Mouse (Mus musculus) neural tube, embryonic 14.5 days (tissue): ENCODE results near the gene Ntm. TPM values are rescaled to one million over a fixed set of nuclear protein-coding genes. Genes with fewer than 3 reads are reported as not detected.

Experiments used
- ATAC-seq: fragments of 200-750 bp; cut with Nextera tagmentation; 2 replicates; pipeline ENCODE4 v1.8.0; 2017; ENCODE audit warnings: low read depth, mild to moderate bottlenecking, moderate TSS enrichment, moderate library complexity
- H3K27ac ChIP-seq: fragments of 300-500 bp; sonication (generic); 2 replicates; pipeline ENCODE4 v1.5.1; 2014; ENCODE audit warnings: low read depth, mild to moderate bottlenecking, control low read depth, low read length, moderate library complexity, mixed read lengths
- H3K27me3 ChIP-seq: fragments of 300-500 bp; sonication (generic); 2 replicates; pipeline ENCODE4 v1.6.1; 2014; ENCODE audit warnings: low read length; ENCODE audit not compliant: control insufficient read depth, insufficient read depth
- H3K36me3 ChIP-seq: fragments of 300-500 bp; sonication (generic); 2 replicates; pipeline ENCODE4 v1.6.1; 2014; ENCODE audit warnings: low read length, mixed read lengths; ENCODE audit not compliant: control insufficient read depth, insufficient read depth
- H3K4me1 ChIP-seq: fragments of 300-500 bp; sonication (generic); 2 replicates; pipeline ENCODE4 v1.6.1; 2014; ENCODE audit warnings: low read length; ENCODE audit not compliant: control insufficient read depth, insufficient read depth
- H3K4me2 ChIP-seq: fragments of 300-500 bp; sonication (generic); 2 replicates; pipeline ENCODE4 v1.6.1; 2014; ENCODE audit warnings: mild to moderate bottlenecking, low read depth, low read length, control low read depth
- H3K4me3 ChIP-seq: fragments of 300-500 bp; sonication (generic); 2 replicates; pipeline ENCODE4 v1.5.1; 2014; ENCODE audit warnings: low read depth, low read length, control low read depth, mixed read lengths
- H3K9ac ChIP-seq: fragments of 300-500 bp; sonication (generic); replicated peaks from 2 replicates; pipeline ENCODE4 v1.6.1; 2014; ENCODE audit warnings: low read depth, mild to moderate bottlenecking, control low read depth, low read length, mixed read lengths
- H3K9me3 ChIP-seq: fragments of 300-500 bp; sonication (generic); 2 replicates; pipeline ENCODE4 v1.6.1; 2016; ENCODE audit warnings: low read length; ENCODE audit not compliant: control insufficient read depth
- WGBS: fragments of 180-500 bp; shearing (Covaris S2); extraction: QIAGEN DNeasy Blood & Tissue Kit; methylation state at CpG from one replicate; pipeline ENCODE4 v1.1.7; 2014; 5-methylcytosine and 5-hydroxymethylcytosine counted together
- polyA plus RNA-seq: library from polyadenylated mRNA; unstranded; fragments of >200 nt; fragmentation: Nextera tagmentation; extraction: Ambion mirVana; gene quantifications from 2 replicates; pipeline ENCODE4 v1.2.1, GENCODE M21; 2014

Gene Ntm
- polyA plus RNA-seq, 1 experiment from 2014 or later: 237 TPM

DNA sequence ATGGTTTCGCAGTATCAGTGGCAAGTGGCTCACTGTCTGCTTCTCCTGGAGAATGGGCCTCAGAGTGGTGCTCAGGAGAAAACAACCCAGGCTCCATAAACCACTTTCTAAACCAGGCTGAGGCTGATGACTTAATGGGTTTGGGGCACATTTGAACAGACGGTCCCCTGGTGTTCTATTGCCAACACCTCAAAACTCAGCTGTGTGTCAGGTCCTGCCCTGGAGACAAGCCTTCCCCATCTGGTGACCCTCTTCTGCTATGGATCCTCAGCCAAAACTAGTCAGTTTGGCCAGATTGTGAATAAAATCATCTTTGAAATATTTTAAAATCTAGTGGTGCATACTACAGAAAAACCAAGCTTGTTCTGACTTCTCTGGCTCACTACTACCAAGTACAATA lies 907.3 kb downstream of the Ntm start:
- no peak for ATAC-seq
- 63% methylated on average over 2 of the region's 2 CpGs for WGBS
- Histone ChIP-seq H3K36me3 (no peaks in the 10 kb centered on the region), H3K27me3 (no peaks in the 10 kb centered on the region), H3K4me1 (peaks cover 10% of the 10 kb centered on the region; the same call in 1 of the 2 replicates), H3K27ac (no peak overlapping the region), H3K9ac (no peak overlapping the region), H3K9me3 (no peaks in the 10 kb centered on the region), H3K4me3 (no peak overlapping the region), H3K4me2 (no peak overlapping the region)

DNA sequence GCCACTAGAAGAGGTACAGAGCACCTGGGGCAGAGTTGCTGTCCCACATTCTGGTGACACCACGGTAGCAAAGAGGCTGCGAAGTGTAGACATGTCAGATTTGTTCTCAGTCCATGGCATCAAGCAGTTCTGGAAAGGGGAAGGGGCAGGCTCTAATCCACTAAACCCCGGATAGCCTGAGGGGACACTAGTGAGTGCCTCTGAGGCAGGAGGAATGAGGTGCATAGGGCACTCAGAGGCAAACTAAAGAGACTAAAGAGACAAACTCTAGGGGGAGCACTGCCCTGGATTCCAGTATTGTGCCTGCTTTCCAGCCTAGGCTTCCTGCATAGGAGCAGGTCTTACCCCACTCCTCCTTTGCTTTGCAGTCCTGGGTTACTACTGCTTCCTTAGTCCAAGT lies 926.5 kb downstream of the Ntm start:
- H3K36me3 ChIP-seq: no peaks in the 10 kb centered on the region
- no peak overlapping the region for H3K9ac ChIP-seq
- no peaks in the 10 kb centered on the region for H3K9me3 ChIP-seq
- no peak for ATAC-seq
- WGBS: 54% methylated on average over 3 of the region's 3 CpGs
- H3K27me3 ChIP-seq: no peaks in the 10 kb centered on the region
- H3K4me2 ChIP-seq: no peak overlapping the region
- no peak overlapping the region for H3K4me3 ChIP-seq
- no peaks in the 10 kb centered on the region for H3K4me1 ChIP-seq
- H3K27ac ChIP-seq: no peak overlapping the region

DNA sequence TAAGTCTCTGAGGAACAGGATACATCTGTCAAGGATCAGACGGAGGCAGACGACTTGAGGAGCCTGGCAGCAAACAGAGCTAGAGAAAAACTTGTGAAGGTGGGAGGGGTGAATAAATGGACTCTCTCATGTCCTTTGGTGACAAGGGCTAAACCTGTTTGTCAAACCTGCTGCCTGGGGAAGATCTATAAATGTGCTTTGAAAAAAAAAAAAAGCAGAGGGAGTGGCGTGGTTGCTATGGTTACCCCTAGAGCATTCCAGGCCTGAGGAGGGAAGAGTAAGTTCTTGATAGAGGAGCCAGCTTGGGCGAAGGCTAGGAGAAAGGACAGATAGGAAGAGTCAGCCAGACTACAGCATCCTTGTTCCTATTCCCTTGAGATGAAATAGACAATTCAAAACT lies 926.9 kb downstream of the Ntm start:
- no peaks in the 10 kb centered on the region for H3K9me3 ChIP-seq
- no peaks in the 10 kb centered on the region for H3K27me3 ChIP-seq
- H3K4me3 ChIP-seq: no peak overlapping the region
- H3K27ac ChIP-seq: no peak overlapping the region
- H3K36me3 ChIP-seq: no peaks in the 10 kb centered on the region
- 21% methylated on average over 4 of the region's 4 CpGs for WGBS
- ATAC-seq: no peak
- no peak overlapping the region for H3K4me2 ChIP-seq
- no peaks in the 10 kb centered on the region for H3K4me1 ChIP-seq
- no peak overlapping the region for H3K9ac ChIP-seq

DNA sequence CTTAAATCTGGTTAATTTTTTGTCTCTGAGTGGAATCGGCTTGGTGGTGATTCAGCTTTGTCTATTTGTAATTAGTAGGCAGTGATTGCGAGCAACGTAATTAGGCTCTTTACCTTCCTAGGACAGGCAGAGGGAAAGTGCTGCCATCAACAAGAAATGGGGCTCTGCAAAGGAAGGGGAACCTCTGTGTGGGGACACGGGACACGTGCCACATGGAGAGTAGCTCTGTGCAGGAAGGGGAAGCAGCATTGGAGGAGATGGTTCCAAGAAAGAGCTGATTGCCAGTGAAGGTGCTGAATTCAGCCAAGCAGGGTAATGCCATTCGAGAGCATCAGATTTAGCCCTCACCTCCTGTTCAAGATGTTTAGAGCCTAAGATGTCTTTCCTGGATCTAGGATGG lies 936.5 kb downstream of the Ntm start:
- no peak overlapping the region for H3K27ac ChIP-seq
- H3K4me1 ChIP-seq: no peaks in the 10 kb centered on the region
- ATAC-seq: no peak
- WGBS: 72% methylated on average over 6 of the region's 6 CpGs
- H3K27me3 ChIP-seq: no peaks in the 10 kb centered on the region
- no peaks in the 10 kb centered on the region for H3K9me3 ChIP-seq
- no peak overlapping the region for H3K4me2 ChIP-seq
- H3K9ac ChIP-seq: no peak overlapping the region
- no peak overlapping the region for H3K4me3 ChIP-seq
- H3K36me3 ChIP-seq: no peaks in the 10 kb centered on the region

DNA sequence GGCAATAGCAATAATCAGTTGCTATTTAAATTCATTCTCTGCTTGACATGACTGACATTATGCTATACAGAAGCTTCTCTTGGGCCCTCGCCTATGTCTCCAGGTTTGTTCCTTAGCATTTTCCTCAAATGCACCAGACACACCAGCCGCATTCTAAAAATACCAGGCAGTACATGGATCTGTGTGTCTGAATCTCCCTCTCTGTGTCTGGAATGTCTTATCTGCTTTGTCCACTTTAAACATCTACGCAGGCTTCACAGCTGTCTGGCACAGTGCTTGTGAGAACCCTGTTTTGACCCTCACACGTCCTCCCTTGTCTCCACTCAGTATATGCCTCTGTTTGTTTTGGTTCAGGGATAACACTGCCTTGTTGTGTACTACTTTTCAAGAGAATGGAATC lies 937.3 kb downstream of the Ntm start:
- H3K27ac ChIP-seq: no peak overlapping the region
- H3K9ac ChIP-seq: no peak overlapping the region
- no peaks in the 10 kb centered on the region for H3K4me1 ChIP-seq
- no peaks in the 10 kb centered on the region for H3K9me3 ChIP-seq
- WGBS: 80% methylated on average over 4 of the region's 4 CpGs
- no peaks in the 10 kb centered on the region for H3K36me3 ChIP-seq
- no peak overlapping the region for H3K4me3 ChIP-seq
- no peak overlapping the region for H3K4me2 ChIP-seq
- ATAC-seq: no peak
- no peaks in the 10 kb centered on the region for H3K27me3 ChIP-seq

DNA sequence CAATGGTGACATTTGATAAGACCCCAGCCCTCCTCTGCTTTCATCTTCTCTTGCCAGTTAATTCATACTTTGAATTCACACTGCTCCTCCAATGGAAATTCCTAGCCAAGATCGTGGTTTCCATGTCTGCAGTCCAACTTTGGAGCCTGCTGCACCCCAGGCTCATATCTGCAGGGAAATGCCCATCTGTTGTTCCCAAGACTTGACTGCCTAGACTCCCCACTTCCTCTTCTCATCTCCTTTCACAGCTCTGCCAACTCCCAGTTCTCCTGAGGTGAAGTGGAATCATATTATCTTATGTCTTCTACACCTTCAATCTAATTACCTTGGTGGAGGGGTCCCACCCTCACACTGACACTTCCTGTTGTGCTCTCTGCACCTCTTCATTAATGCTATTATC lies 937.8 kb downstream of the Ntm start:
- Histone ChIP-seq H3K27me3 (no peaks in the 10 kb centered on the region), H3K4me3 (no peak overlapping the region), H3K36me3 (no peaks in the 10 kb centered on the region), H3K9me3 (no peaks in the 10 kb centered on the region), H3K4me2 (no peak overlapping the region), H3K9ac (no peak overlapping the region), H3K27ac (no peak overlapping the region), H3K4me1 (no peaks in the 10 kb centered on the region)
- 72% methylated on average over 1 of the region's 1 CpGs for WGBS
- ATAC-seq: no peak

DNA sequence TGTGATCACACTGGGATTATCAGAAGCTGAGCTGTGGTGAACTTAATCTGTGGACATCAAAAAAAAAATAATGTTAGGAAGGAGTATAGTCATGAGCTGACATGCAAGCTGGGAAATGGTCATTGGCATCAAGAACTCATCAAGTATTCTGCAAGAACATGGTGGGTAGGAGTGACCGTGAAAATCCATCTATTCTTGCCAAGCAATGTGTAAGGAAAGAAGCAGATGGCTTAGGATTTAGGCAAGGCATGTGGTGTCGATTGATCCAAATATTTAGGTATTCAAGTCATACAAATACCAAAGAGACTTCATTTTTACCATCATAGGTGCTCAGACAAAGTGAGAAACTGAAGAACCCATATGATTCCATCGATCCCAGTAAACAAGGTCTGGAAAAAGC lies 946.1 kb downstream of the Ntm start:
- WGBS: 82% methylated on average over 3 of the region's 3 CpGs
- H3K4me3 ChIP-seq: no peak overlapping the region
- H3K9ac ChIP-seq: no peak overlapping the region

DNA sequence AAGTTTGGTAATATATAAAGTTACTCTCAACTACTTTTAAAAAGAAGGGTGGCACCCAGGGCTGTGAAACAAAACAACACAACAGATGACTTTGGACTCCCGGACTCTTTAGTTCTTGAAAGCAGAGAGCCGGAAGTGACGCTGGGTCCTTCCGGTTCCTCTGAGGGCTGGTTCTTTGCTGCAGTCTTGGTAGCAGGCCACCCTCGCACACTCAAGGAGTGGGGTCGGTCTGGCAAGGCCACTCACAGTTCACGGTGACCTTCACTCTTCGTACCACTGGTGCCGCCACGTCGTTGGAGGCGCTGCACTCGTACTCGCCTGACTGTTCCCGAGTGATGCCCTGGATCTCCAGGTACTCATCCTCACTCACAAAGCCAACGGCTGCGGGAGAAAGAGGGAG lies 949.1 kb downstream of the Ntm start:
- WGBS: 94% methylated on average over 17 of the region's 17 CpGs
- no peak overlapping the region for H3K4me2 ChIP-seq
- no peaks in the 10 kb centered on the region for H3K9me3 ChIP-seq
- H3K9ac ChIP-seq: no peak overlapping the region
- H3K4me3 ChIP-seq: no peak overlapping the region
- H3K4me1 ChIP-seq: no peaks in the 10 kb centered on the region
- no peaks in the 10 kb centered on the region for H3K27me3 ChIP-seq
- no peaks in the 10 kb centered on the region for H3K36me3 ChIP-seq
- ATAC-seq: no peak
- H3K27ac ChIP-seq: no peak overlapping the region

More for the DNA sequence above, 946.1 kb downstream of the Ntm start:
- H3K4me2 ChIP-seq: no peak overlapping the region
- ATAC-seq: no peak
- H3K9me3 ChIP-seq: no peaks in the 10 kb centered on the region
- H3K4me1 ChIP-seq: no peaks in the 10 kb centered on the region
- H3K36me3 ChIP-seq: no peaks in the 10 kb centered on the region
- H3K27me3 ChIP-seq: no peaks in the 10 kb centered on the region
- H3K27ac ChIP-seq: no peak overlapping the region

DNA sequence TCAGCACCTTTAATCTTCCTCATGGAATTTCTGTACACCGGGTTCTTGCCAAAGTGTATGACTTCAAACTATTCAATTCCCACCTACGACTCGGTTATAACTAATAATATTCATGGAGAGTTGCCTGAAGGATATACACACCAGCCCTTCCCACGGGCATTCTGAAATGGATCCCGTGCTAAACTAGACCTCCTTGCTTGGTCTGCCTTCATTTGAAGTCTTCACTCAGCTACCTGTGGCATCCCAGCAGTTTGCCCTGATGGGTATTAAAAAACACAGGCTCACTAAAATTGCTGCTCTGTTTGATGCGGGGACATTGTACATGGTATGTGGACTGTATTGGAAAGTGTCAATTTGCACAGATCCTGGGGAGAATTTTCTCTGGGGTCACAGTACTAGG lies 950.4 kb downstream of the Ntm start:
- 93% methylated on average over 6 of the region's 6 CpGs for WGBS

DNA sequence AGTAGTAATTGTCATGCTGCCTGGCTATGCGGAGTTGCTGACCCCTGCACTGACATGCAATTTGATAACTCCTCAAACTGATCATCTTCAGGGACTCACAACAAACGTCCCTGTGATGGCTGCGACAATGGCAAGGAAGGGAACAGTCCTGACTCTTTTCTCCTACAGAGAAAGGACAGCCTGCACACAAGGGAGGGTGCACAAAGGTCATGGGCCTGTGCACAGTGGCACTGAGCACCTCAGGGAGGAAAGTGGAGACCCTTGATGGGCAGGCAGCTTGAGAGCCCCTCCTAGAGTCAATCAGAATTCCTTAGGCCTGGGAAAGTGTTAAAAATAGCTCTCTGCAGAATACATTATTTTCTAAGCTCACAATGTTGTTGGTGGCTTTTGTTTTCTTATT lies 951.5 kb downstream of the Ntm start:
- no peaks in the 10 kb centered on the region for H3K27me3 ChIP-seq
- 50% methylated on average over 3 of the region's 3 CpGs for WGBS
- H3K4me1 ChIP-seq: no peaks in the 10 kb centered on the region
- no peak overlapping the region for H3K4me2 ChIP-seq
- H3K36me3 ChIP-seq: no peaks in the 10 kb centered on the region
- no peak overlapping the region for H3K4me3 ChIP-seq
- no peaks in the 10 kb centered on the region for H3K9me3 ChIP-seq
- H3K27ac ChIP-seq: no peak overlapping the region
- ATAC-seq: no peak
- no peak overlapping the region for H3K9ac ChIP-seq

More for the DNA sequence above, 950.4 kb downstream of the Ntm start:
- no peaks in the 10 kb centered on the region for H3K9me3 ChIP-seq
- H3K4me1 ChIP-seq: no peaks in the 10 kb centered on the region
- H3K4me2 ChIP-seq: no peak overlapping the region
- no peak overlapping the region for H3K9ac ChIP-seq
- H3K27me3 ChIP-seq: no peaks in the 10 kb centered on the region
- no peak overlapping the region for H3K27ac ChIP-seq
- H3K4me3 ChIP-seq: no peak overlapping the region
- H3K36me3 ChIP-seq: no peaks in the 10 kb centered on the region
- ATAC-seq: no peak
